Mouse (Mus musculus) lung, adult 2 months (tissue): ENCODE data around the gene Ifi35.

Source experiments
- CTCF ChIP-seq: fragments of 200-500 bp; IDR thresholded peaks from 2 replicates; pipeline ENCODE4 v1.5.1; 2011; ENCODE audit warnings: mild to moderate bottlenecking, low read length, control low read depth; ENCODE audit not compliant: insufficient read depth
- POLR2A ChIP-seq: fragments of 200-500 bp; IDR thresholded peaks from 2 replicates; pipeline ENCODE4 v1.6.1; 2011; ENCODE audit warnings: low read depth, mild to moderate bottlenecking, control low read depth, low read length, borderline replicate concordance; ENCODE audit errors: extremely low read depth

GRCm38 (mm10) chr11:101418991-101419390, 29.2 kb upstream of the Ifi35 start:
- TF ChIP-seq CTCF (no peak), POLR2A (no peak)
